In genomic region chr13:51155178-51156013, GRCm38 (mm10) we compare ENCODE assay signal across 11 mouse cellular contexts. TPM values are rescaled to one million over a fixed set of nuclear protein-coding genes. Genes with fewer than 3 reads are reported as not detected.
DNase-seq lines count a peak whose midpoint lies in the region; ATAC-seq lines count a peak whose summit lies in the region.
"Had no signal": no experiment of that assay in that cellular context is flagged by ENCODE, and none has a peak within 500 bp of the region (broad histone marks: within the 10 kb centered on the region; RNA-seq: fewer than 3 reads in every experiment).

No protein-coding gene starts in this region.

- H3K9me3 ChIP-seq in heart, embryonic 10.5 days, result no peaks in the 10 kb centered on the region
- no peaks in the 10 kb centered on the region for H3K9me3 ChIP-seq in heart, embryonic 15.5 days (replicated peaks)
- no peaks in the 10 kb centered on the region for H3K9me3 ChIP-seq in stomach, embryonic 15.5 days
- H3K9me3 ChIP-seq: limb, embryonic 15.5 days; midbrain, embryonic 12.5 days had no signal

- H3K4me1 ChIP-seq in heart, embryonic 10.5 days, result peaks cover 12% of the 10 kb centered on the region; the same call in 1 of the 2 replicates
- H3K4me1 ChIP-seq in heart, embryonic 15.5 days (replicated peaks), result peaks cover 12% of the 10 kb centered on the region
- no peaks in the 10 kb centered on the region for H3K4me1 ChIP-seq in stomach, embryonic 15.5 days
- H3K4me1 ChIP-seq: limb, embryonic 15.5 days; midbrain, embryonic 12.5 days had no signal

- intact Hi-C loops in heart, postnatal 25 days (cut with DNase I), result no loop called here

- H3K4me2 ChIP-seq in heart, embryonic 15.5 days, result peak overlapping the region; percentile 31
- H3K4me2 ChIP-seq in stomach, embryonic 15.5 days, result no peak overlapping the region
- H3K4me2 ChIP-seq: limb, embryonic 15.5 days; midbrain, embryonic 12.5 days had no signal

- ATAC-seq in heart, embryonic 15.5 days (replicated peaks; ENCODE audit: insufficient number of reproducible peaks, insufficient read depth, low FRiP score, low read depth), result peak; percentile 86
- no peak for ATAC-seq in stomach, embryonic 15.5 days (ENCODE audit: insufficient read depth, low FRiP score, low read depth)

- H3K27me3 ChIP-seq in heart, embryonic 10.5 days (ENCODE audit: insufficient read depth, poor library complexity, severe bottlenecking), result no peaks in the 10 kb centered on the region
- H3K27me3 ChIP-seq in heart, embryonic 15.5 days, result no peaks in the 10 kb centered on the region
- H3K27me3 ChIP-seq in stomach, embryonic 15.5 days (replicated peaks), result no peaks in the 10 kb centered on the region
- H3K27me3 ChIP-seq: limb, embryonic 15.5 days; midbrain, embryonic 12.5 days had no signal

- 78% methylated on average over 15 of the region's 15 CpGs for WGBS in heart, embryonic 10.5 days
- WGBS in heart, embryonic 15.5 days, result 54% methylated on average over 15 of the region's 15 CpGs
- WGBS in stomach, embryonic 15.5 days, result 78% methylated on average over 15 of the region's 15 CpGs

- H3K27ac ChIP-seq in heart, embryonic 10.5 days, result peak overlapping the region; percentile 29; the same call in 1 of the 2 replicates
- peak overlapping the region; percentile 79 for H3K27ac ChIP-seq in heart, embryonic 15.5 days
- 0 out of 2 replicates have a peak overlapping the region, but pooled peaks have one; percentile 41 for H3K27ac ChIP-seq in stomach, embryonic 15.5 days
- H3K27ac ChIP-seq: limb, embryonic 15.5 days; midbrain, embryonic 12.5 days had no signal

- peaks cover 49% of the 10 kb centered on the region for H3K36me3 ChIP-seq in heart, embryonic 10.5 days
- peaks cover 19% of the 10 kb centered on the region for H3K36me3 ChIP-seq in heart, embryonic 15.5 days
- H3K36me3 ChIP-seq in stomach, embryonic 15.5 days, result peaks cover 11% of the 10 kb centered on the region; the same call in 1 of the 2 replicates

- no peak overlapping the region for H3K9ac ChIP-seq in heart, embryonic 15.5 days
- no peak overlapping the region for H3K9ac ChIP-seq in stomach, embryonic 15.5 days
- H3K9ac ChIP-seq: limb, embryonic 15.5 days; midbrain, embryonic 12.5 days had no signal

- no peak overlapping the region for H3K4me3 ChIP-seq in heart, embryonic 10.5 days
- peak overlapping the region; percentile 4; the same call in 1 of the 2 replicates for H3K4me3 ChIP-seq in heart, embryonic 15.5 days
- no peak overlapping the region for H3K4me3 ChIP-seq in stomach, embryonic 15.5 days (replicated peaks)
- H3K4me3 ChIP-seq: limb, embryonic 15.5 days; midbrain, embryonic 12.5 days had no signal

- no peak for DNase-seq in heart, embryonic 10.5 days (ENCODE audit: low spot score)
- no peak for DNase-seq in heart, postnatal 25 days (ENCODE audit: low spot score)
- DNase-seq in ovary, adult 18-20 months (ENCODE audit: low spot score), result peak; percentile 15
- no peak for DNase-seq in ovary, postnatal 36 days (ENCODE audit: low spot score)
- no peak for DNase-seq in urinary bladder, adult 2 months (ENCODE audit: low spot score)
- DNase-seq in kidney, postnatal 10 days, result no peak
- DNase-seq: kidney, adult 8-10 months had no signal

RNA-seq across cellular contexts. Expression of gene Nxnl2, which starts 15.4 kb away (rescaled TPM):
- polyA plus RNA-seq in heart, embryonic 10.5 days (2016; fragmentation: Nextera tagmentation; extraction: Ambion mirVana), result 0.26 and 0.53 TPM in 2 replicates
- total RNA-seq in heart, postnatal 25 days (2021), result 1 to 10 TPM in 1 of 2 experiments, under 1 TPM in 1; 0.62 to 1.1 TPM
- polyA plus RNA-seq in heart, embryonic 15.5 days (2015; fragmentation: Nextera tagmentation; extraction: Ambion mirVana), result 1.7 and 2.2 TPM in 2 replicates
- 1.5 and 1.6 TPM in 2 replicates for polyA plus RNA-seq in stomach, embryonic 15.5 days (2015; fragmentation: Nextera tagmentation; extraction: Ambion mirVana)
- polyA plus RNA-seq in urinary bladder, adult 2 months (2012; rRNA removed), result 2.0 and 3.4 TPM in 2 replicates

RNA-seq across cellular contexts. Expression of gene Spin1, which starts 54.7 kb away (rescaled TPM):
- 55.5 and 63.4 TPM in 2 replicates for polyA plus RNA-seq in heart, embryonic 10.5 days (2016; fragmentation: Nextera tagmentation; extraction: Ambion mirVana)
- total RNA-seq in heart, postnatal 25 days (2021), result 10 to 100 TPM; 30.0 to 33.4 TPM
- 45.1 and 51.6 TPM in 2 replicates for polyA plus RNA-seq in heart, embryonic 15.5 days (2015; fragmentation: Nextera tagmentation; extraction: Ambion mirVana)
- 67.9 and 69.4 TPM in 2 replicates for polyA plus RNA-seq in stomach, embryonic 15.5 days (2015; fragmentation: Nextera tagmentation; extraction: Ambion mirVana)
- polyA plus RNA-seq in urinary bladder, adult 2 months (2012; rRNA removed), result 41.5 and 49.4 TPM in 2 replicates

Comparison
In these comparisons a context has a peak if more than half of its experiments do, and no peak if none do; other contexts are left out.
1. H3K27ac ChIP-seq: peak in every context shown above with its lines; median percentile 79 in heart, embryonic 15.5 days; 41 in stomach, embryonic 15.5 days; 29 in heart, embryonic 10.5 days.